Mouse (Mus musculus) c-Kit-positive CD71-positive TER-119-positive erythroid progenitor cells, embryonic 14.5 days (primary cell): ENCODE measurements around the gene Cdcp2.
A peak's percentile ranks its signal among the peaks of the same experiment; 100 is the strongest.

Experiments used
- DNase-seq: peaks from one replicate; pipeline ENCODE4 v3.0.0-alpha.2; 2013; ENCODE audit warnings: low spot score

The Cdcp2 gene

GRCm38 (mm10) chr4:107091696-107092095 is 5.0 kb upstream of the Cdcp2 start:
- no peak for DNase-seq

DNA sequence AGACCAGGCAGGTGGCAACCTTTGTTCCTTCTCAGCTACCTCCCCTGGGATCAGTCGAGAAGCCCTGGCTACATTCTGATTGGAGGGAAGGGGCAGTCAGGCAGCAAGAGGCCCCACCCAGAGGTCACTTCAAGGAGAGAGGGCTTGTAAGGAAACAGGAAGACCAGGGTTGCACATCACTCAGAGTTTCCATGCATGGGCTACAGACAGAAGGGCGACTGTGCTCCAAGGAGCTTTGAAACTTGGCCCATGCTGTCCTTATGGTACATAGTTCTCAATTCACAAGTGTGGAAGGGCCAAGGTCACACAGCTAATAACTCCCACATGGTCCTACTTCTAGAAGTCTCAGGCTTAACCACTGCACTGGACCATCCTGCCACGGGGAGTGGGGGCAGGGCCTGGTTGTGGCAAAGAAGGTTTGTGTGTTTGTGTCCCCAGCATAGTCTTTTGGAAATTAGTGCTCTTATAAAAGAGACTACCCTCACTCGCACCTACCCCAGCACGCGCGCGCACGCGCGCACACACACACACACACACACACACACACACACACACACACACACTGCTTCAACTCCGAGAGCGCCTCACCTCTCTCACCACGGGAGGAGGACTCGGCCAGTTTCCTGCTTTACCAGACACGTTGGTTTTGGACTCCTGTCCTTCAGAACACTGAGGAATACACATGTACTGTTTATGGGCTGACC is 2.1 kb upstream of the Cdcp2 start:
- DNase-seq = no peak

DNA sequence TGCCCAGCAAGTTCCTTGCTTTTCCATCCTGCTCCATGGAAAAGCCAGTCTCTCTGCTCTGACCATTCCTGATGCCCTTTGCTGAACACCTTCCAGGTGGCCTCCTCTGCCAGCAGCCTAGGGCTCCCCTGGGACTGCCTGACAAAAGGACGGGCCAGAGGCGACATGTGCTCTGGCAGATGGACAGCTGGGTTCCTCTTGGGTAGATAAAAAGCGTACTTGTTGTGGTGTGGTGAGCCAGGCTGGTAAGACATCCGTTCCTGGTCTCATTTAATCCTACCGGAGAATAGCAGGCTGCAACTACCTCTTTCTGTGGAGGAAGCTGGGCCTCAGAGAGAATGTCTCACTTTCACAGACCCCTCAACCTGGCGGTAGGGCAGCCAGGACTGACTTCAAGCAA is 648 bp upstream of the Cdcp2 start:
- DNase-seq = no peak

DNA sequence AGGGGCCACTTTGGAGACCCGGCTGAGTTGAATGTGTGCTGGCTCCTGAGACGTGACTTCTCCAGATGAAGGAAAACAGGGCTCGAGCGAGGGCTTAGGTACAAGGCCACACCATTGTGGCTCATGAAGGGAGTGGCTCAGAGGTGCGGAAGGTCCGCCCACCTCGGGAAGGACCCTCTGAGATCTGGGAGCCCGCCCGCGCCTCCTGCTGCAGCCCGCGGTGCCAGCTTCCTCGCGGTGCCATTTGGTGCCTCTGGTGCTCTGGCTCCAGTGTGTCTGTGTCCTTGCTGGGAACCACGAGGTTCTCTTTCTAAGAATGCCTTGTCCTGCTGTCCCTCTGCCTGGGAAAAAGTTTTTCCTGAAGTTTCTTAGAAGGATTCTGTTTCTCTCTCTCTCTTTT is 1.2 kb downstream of the Cdcp2 start:
- no peak for DNase-seq

DNA sequence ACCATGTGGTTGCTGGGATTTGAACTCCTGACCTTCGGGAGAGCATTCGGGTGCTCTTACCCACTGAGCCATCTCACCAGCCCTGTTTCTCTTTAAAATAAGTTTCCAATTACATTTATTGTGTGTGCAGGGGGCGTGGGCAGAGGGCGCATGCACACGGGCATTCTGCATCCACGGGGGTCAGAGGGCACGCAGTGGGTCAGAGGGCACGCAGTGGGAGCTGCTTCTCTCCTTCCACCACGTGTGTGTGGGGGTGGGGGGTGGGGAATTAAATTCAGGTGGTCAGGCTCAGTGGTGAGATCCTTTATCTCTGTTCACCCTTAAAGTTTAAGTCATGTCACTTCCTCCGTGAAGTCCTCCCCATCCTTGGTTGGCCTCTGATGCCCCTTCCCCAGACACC is 1.7 kb downstream of the Cdcp2 start:
- DNase-seq = no peak

DNA sequence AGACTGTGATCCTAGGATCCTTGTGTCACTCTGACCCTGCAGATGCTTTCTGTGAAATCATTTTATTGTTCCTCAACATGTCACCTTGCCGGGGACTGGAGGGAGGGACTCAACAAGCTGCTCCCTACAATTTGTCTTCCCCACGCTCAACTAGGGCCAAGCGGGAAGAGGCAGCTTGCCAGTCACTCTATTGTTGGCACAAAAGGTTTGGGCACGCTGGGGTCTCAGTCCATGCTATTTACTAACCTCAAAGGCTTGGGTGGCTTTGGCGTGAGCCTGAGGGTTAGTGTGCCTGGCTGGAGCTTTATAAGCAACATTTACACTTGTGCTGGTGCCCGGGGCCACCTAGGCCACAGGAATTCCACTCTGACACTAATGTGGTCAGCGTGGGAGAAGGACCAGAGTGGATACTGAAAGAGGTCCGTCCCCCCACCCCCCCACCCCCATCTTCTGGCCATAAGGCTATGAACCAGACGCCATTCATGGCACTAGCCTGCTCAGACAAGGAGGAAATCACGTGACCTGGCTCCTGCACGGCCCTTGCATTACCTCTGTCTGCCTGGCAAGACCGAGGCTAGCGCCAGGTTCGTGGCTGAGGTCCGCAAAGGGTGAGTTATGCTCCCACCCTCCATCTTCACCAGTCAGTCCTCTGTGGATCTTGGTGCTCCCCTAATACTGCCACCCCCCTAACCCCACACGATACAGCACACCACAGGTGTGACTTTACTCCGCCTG is 2.3 kb downstream of the Cdcp2 start:
- no peak for DNase-seq

GRCm38 (mm10) chr4:107102220-107102619 is 5.5 kb downstream of the Cdcp2 start:
- no peak for DNase-seq

DNA sequence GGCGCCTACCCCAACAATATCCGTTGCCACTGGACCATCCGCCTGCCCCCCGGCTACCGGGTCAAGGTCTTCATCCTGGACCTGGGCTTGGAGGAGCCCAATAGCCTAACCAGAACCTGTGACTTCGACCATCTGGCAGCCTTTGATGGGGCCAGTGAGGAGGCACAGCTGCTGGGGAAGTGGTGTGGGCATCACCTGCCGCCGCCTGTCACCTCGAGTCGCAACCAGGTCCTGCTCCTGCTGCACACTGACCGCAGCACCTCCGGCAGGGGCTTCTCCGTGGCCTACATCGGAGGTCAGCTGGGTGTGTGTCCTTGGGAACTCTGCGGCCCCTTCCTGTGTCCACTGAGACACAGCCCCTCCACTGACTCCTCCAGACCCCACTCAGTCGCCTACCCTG is 10.1 kb downstream of the Cdcp2 start:
- DNase-seq = no peak

DNA sequence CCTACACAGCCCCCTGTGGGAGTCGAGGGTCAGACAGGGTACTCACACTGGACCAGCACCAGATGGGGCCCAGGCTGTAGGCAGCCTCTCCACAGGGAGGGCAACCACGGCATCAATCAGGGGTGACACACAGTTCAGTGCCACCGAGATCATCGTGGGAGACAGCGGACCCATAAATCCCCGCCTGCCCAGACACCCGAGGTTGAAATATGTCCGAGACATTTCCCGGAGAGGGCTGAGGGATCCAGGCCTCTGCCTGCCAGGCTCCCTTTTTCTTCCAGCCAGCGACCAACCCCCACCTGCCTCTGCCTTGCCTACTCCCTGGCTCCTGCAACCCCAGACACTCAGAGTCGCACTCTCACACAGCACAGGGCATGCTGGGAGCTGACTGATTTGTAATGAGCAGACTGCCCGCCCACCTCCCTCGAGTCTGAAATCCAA is 11.6 kb downstream of the Cdcp2 start:
- DNase-seq = no peak

DNA sequence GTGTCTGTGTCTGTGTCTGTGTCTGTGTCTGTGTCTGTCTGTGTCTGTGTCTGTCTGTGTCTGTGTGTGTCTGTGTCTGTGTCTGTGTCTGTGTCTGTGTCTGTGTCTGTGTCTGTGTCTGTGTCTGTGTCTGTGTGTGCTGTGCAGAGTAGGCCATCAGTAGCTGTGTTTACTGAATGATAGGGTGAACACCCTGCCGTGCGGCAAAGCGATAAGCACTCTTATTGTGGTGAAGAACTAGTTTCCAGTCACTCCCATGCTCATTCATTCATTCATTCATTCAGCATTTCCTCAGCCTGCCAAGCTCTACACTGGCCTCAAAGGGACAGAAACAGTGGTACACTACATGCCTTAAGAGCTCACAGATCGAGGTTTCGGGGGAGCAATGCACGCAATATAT is 12.5 kb downstream of the Cdcp2 start:
- peak; percentile 42 for DNase-seq

- no peak for DNase-seq
These were observed 17.6 kb downstream of the Cdcp2 start for GRCm38 (mm10) chr4:107114278-107114677.

- DNase-seq = no peak
These were observed 21.2 kb downstream of the Cdcp2 start for GRCm38 (mm10) chr4:107117741-107118385.

DNA sequence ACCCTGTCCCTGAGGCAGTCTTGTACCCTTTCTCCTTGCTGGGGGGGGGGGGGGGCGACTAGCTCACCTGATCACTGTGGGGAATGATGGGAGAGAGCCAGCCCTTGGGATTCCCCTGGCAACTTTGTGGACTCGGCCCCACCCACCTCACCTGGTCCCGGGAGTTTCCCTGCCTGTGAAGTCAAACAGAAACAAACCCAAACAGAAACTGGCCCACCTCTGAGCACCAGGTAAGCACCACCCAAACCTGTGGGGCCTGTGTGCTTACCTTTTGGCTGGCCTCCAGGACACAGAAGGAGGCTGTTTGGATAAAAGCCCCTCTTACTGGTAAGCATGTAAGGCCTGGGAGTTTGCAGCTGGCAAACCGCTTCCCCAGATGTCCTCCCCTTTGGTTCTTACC is 22.4 kb downstream of the Cdcp2 start:
- DNase-seq = no peak

GRCm38 (mm10) chr4:107120676-107121075 is 24.0 kb downstream of the Cdcp2 start:
- no peak for DNase-seq

DNA sequence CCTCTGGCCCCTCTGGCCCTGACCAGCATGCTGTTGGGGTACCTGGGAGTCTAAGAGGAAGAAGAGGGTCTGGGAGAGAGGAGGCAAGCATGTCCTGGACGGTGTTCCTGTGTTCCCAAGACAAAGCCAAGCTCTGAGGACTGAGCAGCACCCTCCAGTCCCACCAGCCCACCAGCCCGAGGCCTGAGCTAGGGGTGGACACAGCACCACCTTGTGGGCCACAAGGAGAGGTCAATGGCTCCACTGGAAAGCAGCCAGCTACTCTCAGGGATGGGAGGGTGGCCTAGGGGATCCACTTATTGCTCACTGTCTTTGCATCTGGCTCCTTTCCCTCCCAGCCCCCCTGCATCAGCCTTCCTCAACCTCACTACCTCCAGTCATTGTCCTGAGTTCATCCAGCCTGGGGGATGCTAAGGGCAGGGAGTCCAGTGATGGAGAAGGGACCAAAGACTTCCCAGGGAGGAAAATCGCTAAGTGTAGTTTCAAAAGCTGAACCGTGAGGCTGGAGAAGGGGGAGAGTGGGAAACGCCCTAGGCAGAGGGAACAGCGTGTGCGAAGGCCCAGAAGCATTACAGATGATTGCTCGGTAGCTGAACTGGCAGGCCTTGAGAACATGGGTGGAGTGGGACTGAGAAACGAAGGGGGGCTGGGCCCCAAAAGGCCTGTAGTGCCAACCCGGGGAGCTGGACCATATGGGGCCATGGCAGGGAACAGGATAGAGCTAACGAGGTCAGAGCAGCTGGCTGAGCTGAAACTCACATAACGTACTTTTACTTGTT is 24.7 kb downstream of the Cdcp2 start:
- no peak for DNase-seq

DNA sequence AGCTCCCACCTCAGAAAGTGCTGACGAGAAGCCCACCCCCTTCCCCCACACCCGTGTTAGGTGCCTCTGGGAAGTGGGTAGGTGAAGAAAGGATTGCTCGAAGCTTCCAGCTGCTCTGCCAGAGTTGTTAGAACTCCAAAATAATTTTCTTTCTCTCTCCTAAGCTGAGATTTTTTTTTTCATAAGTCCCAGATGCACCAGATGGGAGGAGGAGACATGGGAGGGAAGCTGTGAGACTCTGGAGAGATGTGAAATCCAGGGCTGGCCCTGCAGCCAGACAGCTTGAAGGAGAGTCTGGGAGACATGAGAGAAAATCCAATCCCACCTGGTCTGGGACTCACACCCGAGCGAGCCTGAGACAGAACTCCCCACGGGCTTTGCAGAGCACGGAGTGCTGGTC is 27.7 kb downstream of the Cdcp2 start:
- DNase-seq = no peak

DNA sequence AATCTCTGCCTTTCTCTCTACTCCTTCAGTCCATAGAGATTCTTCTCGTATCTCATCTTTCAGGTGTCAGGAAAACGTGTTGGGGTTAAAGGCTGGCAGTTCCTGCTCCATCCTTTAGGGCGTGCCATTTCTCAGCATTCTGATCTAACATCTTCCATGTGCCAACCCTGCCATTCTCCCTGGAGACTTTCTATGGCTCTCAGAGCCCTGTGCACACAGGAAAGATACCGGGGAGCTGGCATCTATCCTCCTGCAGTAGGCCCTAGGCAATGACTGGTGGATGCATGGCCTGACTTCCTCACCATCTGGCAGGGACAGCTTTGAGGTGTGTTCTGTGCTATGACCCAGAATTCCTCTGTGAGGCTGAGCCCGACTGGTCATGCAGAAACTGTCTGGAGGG is 28.4 kb downstream of the Cdcp2 start:
- no peak for DNase-seq

DNA sequence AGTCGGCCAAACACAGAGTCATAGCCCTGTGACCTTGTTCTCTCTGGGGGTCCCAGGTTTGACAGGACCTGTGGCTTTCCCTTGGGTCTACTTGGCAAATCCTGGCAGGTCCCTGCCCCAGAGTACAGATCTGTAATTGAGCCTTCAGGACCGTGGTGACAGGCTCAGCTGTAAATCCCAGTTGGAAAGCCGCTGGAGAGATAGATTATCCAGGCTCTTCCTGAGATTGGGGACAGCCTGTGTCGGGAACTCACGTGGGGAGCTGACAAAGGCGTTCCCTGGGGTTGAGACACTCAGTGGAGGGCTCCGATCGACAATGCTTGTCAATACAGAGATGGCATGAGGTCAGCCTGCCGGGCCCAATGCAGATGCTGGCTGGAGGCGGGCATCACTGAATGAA is 29.7 kb downstream of the Cdcp2 start:
- no peak for DNase-seq

DNA sequence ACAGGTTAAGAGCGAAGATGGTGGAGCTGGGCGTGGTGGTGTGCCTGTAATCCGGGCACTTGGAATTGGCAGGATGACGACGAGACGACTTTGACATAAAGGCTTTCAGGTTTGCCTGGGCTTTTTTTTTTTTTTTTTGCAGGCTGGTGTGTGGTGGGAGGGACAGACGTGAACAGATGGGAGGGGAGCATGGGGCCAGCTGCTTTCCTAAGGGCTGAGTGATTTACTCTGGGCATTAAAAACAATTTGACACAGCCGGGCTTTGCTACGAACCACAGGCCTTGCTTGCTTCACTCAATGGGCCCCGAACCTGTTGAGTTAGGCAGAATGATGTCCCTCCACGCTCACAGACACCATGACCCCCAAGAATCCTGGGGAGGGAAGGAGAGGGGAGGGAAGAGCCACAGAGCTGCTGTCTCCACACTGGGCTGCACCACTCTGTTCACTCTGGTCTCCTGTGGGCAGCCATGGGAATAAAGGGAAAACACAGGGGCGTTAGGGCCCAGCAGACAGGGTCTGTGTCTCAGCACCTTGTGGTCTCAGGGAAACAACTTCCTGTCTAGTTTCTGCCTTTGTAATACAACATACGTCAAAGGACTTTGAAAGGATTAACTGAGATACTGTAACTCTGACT is 30.3 kb downstream of the Cdcp2 start:
- no peak for DNase-seq

DNA sequence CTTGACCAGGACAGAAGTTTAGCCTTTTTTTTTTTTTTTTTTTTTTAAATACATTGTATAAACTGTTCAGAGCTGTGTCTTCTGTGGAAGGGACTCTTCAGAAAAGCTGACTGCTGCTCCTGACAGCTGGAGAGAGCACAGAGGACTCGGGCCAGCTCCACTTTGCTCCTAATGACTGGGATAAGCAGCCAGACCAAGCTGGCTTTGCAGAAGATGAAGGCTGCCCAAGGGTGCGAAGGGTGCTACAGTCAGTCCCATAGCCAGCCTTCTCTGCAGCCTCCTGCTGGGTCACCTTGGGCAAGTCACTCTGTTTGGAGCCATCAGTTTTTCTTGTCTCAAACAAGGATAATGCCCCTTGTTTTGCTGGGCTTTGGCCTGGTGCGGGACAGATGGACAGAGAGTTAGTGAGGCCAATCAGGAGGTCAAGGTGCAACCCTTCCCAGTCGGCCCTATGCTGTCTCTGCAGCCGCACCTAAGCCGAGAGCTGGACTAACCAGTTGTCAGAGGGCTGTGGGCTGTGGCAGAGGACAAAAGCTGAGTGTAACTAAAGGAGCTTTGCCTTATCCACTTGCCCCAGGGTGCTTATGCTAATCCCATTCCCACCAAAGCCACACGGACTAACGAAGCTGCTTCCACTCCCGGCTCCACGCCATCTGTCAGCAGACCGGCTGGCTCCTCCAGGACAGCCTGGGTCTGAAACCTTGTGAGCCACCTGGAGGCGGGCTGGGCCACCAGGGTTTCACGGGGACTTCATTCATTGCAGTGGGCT is 31.4 kb downstream of the Cdcp2 start:
- no peak for DNase-seq

- no peak for DNase-seq
These were observed 32.7 kb downstream of the Cdcp2 start for GRCm38 (mm10) chr4:107129373-107129772.
